Mouse (Mus musculus): ENCODE results near the gene A230050P20Rik.

- TF ChIP-seq EP300 (optimal IDR thresholded peaks at IDR 0.05) (no peak), CTCF (IDR thresholded peaks at IDR 0.05; ENCODE audit: low read depth) (no peak)
Observed at GRCm38 (mm10) chr9:20893069-20893468, 24.6 kb downstream of the A230050P20Rik start.

Data from stomach, postnatal 0 days (tissue).